Mouse (Mus musculus) limb, embryonic 14.5 days (tissue): ENCODE data around the gene Mipol1. TPM values are rescaled to one million over a fixed set of nuclear protein-coding genes. Genes with fewer than 3 reads are reported as not detected.

Experiments used
- ATAC-seq: fragments of 200-750 bp; cut with Nextera tagmentation; 2 replicates; pipeline ENCODE4 v1.8.0; 2017; ENCODE audit warnings: low read depth, moderate number of reproducible peaks, moderate TSS enrichment; ENCODE audit not compliant: low FRiP score
- DNase-seq: peaks from one replicate; pipeline ENCODE4 v3.0.0-alpha.2; 2015; ENCODE audit warnings: low spot score
- H3K27ac ChIP-seq: fragments of 300-500 bp; sonication (generic); replicated peaks from 2 replicates; pipeline ENCODE4 v1.5.1; 2014; ENCODE audit warnings: low read depth, mild to moderate bottlenecking, low read length, moderate library complexity, mixed read lengths
- H3K27me3 ChIP-seq: fragments of 300-500 bp; sonication (generic); 2 replicates; pipeline ENCODE4 v1.6.1; 2014; ENCODE audit warnings: low read length, mixed read lengths; ENCODE audit not compliant: control insufficient read depth, insufficient read depth
- H3K36me3 ChIP-seq: fragments of 300-500 bp; sonication (generic); 2 replicates; pipeline ENCODE4 v1.6.1; 2014; ENCODE audit warnings: mild to moderate bottlenecking, low read length, moderate library complexity, mixed read lengths; ENCODE audit not compliant: control insufficient read depth, insufficient read depth
- H3K4me1 ChIP-seq: fragments of 300-500 bp; sonication (generic); 2 replicates; pipeline ENCODE4 v1.6.1; 2014; ENCODE audit warnings: antibody characterized with exemption, low read length, mixed read lengths; ENCODE audit not compliant: control insufficient read depth, insufficient read depth
- H3K4me2 ChIP-seq: fragments of 300-500 bp; sonication (generic); replicated peaks from 2 replicates; pipeline ENCODE4 v1.6.1; 2014; ENCODE audit warnings: low read depth, mild to moderate bottlenecking, low read length, moderate library complexity; ENCODE audit not compliant: severe bottlenecking
- H3K4me3 ChIP-seq: fragments of 300-500 bp; sonication (generic); replicated peaks from 2 replicates; pipeline ENCODE4 v1.5.1; 2014; ENCODE audit warnings: low read length
- H3K9ac ChIP-seq: fragments of 300-500 bp; sonication (generic); 2 replicates; pipeline ENCODE4 v1.6.1; 2014; ENCODE audit warnings: mild to moderate bottlenecking, low read depth, low read length, moderate library complexity; ENCODE audit not compliant: severe bottlenecking
- H3K9me3 ChIP-seq: fragments of 300-500 bp; sonication (generic); 2 replicates; pipeline ENCODE4 v1.6.1; 2016; ENCODE audit warnings: low read length; ENCODE audit not compliant: control insufficient read depth
- POLR2A ChIP-seq: fragments of 200-500 bp; IDR thresholded peaks from 2 replicates; pipeline ENCODE4 v1.8.0; 2012; ENCODE audit warnings: inconsistent platforms, mild to moderate bottlenecking, moderate library complexity, borderline replicate concordance; ENCODE audit not compliant: insufficient read depth, insufficient read length; ENCODE audit errors: extremely low read depth
- WGBS: fragments of 180-500 bp; shearing (Covaris S2); extraction: QIAGEN DNeasy Blood & Tissue Kit; methylation state at CpG from one replicate; pipeline ENCODE4 v1.1.7; 2014; 5-methylcytosine and 5-hydroxymethylcytosine counted together
- polyA plus RNA-seq, 2 experiments: library from polyadenylated mRNA; depleted of rRNA in 1 of 2; stranded (reverse) in 1 of 2; unstranded in 1 of 2; fragments of >200 nt; fragmentation: Nextera tagmentation in 1 of 2; extraction: Ambion mirVana in 1 of 2; gene quantifications; 2 replicates each; pipeline versions ENCODE4 v1.2.1 to v1.2.3; 2012 to 2014

Gene Mipol1
- polyA plus RNA-seq, 2 experiments, result 5.3 to 8.2 TPM

DNA sequence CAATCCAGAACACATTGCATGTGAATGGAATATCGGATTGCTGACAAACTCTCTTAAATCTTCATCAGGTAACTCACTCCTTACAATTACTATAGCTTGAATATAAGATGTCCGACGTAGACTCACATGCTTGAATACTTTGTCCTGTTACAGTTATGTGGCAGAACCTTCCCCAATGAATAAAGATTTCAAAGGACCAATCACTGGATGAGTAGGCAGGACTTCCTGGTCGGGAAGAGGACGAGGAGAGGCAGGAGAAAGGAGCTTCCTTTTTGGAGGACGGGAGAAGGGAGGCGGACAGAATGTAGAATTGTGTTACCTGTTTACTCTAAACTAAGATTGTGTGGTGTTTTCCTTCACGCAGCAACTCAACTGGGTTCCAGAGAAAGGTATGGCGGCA lies 3.8 kb upstream of the Mipol1 start:
- no peak overlapping the region for H3K4me2 ChIP-seq
- no peak overlapping the region for H3K4me3 ChIP-seq
- H3K27me3 ChIP-seq, result no peaks in the 10 kb centered on the region
- peaks cover 4% of the 10 kb centered on the region; the same call in 1 of the 2 replicates for H3K4me1 ChIP-seq
- no peak for DNase-seq
- no peaks in the 10 kb centered on the region for H3K36me3 ChIP-seq
- H3K27ac ChIP-seq, result no peak overlapping the region
- H3K9me3 ChIP-seq, result no peaks in the 10 kb centered on the region
- no peak overlapping the region for H3K9ac ChIP-seq
- ATAC-seq, result no peak
- no peak for TF ChIP-seq POLR2A
- 88% methylated on average over 9 of the region's 9 CpGs for WGBS

DNA sequence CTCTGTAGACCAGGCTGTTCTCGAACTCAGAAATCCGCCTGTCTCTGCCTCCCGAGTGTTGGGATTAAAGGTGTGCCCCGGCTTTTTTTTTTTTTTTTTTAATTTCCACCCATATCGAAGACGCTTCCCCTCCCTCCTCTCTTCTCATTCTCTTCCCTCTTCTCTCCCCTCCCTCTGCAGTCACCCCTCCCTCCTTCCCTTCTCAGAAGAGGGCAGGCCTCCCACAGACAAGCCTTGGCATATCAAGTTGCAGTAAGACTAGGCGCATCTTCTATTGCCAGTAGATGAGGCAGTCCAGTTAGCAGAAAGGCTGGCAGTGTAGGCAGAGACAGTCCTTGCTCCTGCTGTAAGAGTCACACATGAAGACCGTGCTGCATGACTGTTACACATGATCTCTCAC lies 2.5 kb upstream of the Mipol1 start:
- Histone ChIP-seq H3K27ac (no peak overlapping the region), H3K9me3 (no peaks in the 10 kb centered on the region), H3K4me3 (no peak overlapping the region), H3K27me3 (no peaks in the 10 kb centered on the region), H3K4me2 (no peak overlapping the region), H3K4me1 (peaks cover 7% of the 10 kb centered on the region; the same call in 1 of the 2 replicates), H3K36me3 (no peaks in the 10 kb centered on the region), H3K9ac (no peak overlapping the region)
- DNase-seq, result no peak
- no peak for ATAC-seq
- TF ChIP-seq POLR2A, result no peak
- 84% methylated on average over 5 of the region's 8 CpGs for whole genome bisulfite sequencing

DNA sequence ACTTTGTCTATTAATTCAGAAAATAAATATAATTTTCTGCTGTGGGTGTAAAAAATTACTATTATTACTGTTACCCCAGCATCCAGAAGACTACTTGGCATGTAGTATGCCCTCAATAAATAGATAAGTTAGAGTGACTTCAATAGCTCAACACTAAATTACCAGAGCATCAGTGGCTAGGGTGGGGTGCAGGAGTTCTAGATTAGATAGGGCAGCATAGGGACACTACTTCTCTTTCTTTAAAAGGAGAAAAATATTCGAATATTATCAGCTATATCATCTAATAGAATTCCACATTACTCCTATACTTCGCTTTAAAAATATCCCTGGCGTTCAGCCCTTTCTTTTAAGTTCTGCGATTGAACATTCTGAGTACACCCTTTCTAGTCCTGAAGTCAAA lies 524 bp upstream of the Mipol1 start:
- 36% methylated on average over 4 of the region's 4 CpGs for WGBS
- peak overlapping the region; percentile 59 for H3K4me2 ChIP-seq
- TF ChIP-seq POLR2A, result no peak
- no peaks in the 10 kb centered on the region for H3K36me3 ChIP-seq
- DNase-seq, result no peak
- H3K9me3 ChIP-seq, result no peaks in the 10 kb centered on the region
- H3K4me1 ChIP-seq, result peaks cover 7% of the 10 kb centered on the region; the same call in 1 of the 2 replicates
- no peak for ATAC-seq
- H3K27ac ChIP-seq, result 0 out of 2 replicates have a peak overlapping the region, but pooled peaks have one; percentile 91
- H3K27me3 ChIP-seq, result no peaks in the 10 kb centered on the region
- H3K4me3 ChIP-seq, result peak overlapping the region; percentile 82
- H3K9ac ChIP-seq, result peak overlapping the region; percentile 54

DNA sequence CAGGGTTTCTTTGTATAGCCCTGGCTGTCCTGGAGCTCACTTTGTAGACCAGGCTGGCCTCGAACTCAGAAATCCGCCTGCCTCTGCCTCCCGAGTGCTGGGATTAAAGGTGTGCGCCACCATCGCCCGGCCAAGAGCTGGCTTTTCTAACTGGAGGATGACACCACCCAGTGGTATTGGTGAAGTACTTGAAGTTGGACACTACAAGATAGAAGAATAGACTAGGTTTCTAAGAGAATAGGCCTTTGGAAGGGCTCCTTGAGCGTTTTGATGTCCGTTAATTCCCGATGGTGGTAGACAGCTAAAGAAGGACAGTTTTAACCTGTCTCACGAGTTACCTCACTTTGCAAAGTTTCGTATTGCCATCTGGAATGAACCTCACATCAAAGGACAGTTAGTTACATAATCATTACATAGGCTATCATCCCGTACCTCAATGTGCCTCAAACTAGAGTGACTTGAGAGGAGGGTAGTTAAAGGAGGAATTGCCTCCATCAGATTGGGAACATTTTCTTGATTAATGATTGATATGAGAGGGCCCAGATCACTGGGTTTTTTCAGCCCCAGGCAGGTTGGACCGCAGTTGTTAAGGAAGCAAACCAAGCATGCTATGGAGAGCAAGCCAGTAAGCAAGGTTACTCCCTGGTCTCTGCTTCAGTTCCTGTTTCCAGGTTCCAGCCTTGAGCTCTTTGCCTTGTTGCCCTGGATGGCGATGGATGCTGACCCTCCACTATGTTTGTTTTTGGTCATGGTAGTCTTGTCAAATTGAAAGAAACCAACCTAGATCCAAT lies 1.1 kb downstream of the Mipol1 start:
- DNase-seq (no peak), ATAC-seq (no peak)
- Histone ChIP-seq H3K9ac (peak overlapping the region; percentile 89), H3K4me3 (peak overlapping the region; percentile 82), H3K4me2 (peak overlapping the region; percentile 59), H3K27ac (no peak overlapping the region), H3K36me3 (no peaks in the 10 kb centered on the region), H3K9me3 (no peaks in the 10 kb centered on the region), H3K27me3 (no peaks in the 10 kb centered on the region), H3K4me1 (peaks cover 7% of the 10 kb centered on the region; the same call in 1 of the 2 replicates)
- TF ChIP-seq POLR2A, result no peak
- WGBS, result 70% methylated on average over 14 of the region's 14 CpGs

DNA sequence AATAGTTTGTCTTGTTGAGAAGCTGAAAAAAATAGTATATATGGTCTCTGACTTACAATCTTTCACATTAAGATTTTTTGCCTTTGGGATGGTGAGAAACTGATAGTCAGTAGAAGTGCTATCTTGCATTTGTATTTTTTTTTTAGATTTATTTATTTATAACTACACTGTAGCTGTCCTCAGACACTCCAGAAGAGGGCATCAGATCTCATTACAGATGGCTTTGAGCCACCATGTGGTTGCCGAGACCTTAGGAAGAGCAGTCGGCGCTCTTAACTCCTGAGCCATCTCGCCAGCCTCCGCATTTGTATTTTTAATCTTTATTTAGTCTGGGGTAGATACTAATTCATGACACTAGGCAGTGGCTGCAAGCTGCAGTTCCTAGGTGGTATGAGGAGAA lies 3.2 kb downstream of the Mipol1 start:
- Histone ChIP-seq H3K9ac (no peak overlapping the region), H3K4me3 (no peak overlapping the region), H3K4me1 (peaks cover 7% of the 10 kb centered on the region; the same call in 1 of the 2 replicates), H3K36me3 (peaks cover 4% of the 10 kb centered on the region), H3K27me3 (no peaks in the 10 kb centered on the region), H3K4me2 (no peak overlapping the region), H3K27ac (no peak overlapping the region), H3K9me3 (no peaks in the 10 kb centered on the region)
- WGBS, result 88% methylated on average over 5 of the region's 5 CpGs
- no peak for TF ChIP-seq POLR2A
- ATAC-seq, result no peak
- DNase-seq, result no peak
